Mouse (Mus musculus) C2C12 (cell line): ENCODE results near the gene Tmem107.

Experiments used
- CTCF ChIP-seq: IDR thresholded peaks from one replicate; pipeline ENCODE4 v1.5.1; 2011; ENCODE audit not compliant: control insufficient read depth, insufficient read depth, insufficient read length
- MAX ChIP-seq: IDR thresholded peaks from one replicate; pipeline ENCODE4 v1.6.1; 2011; ENCODE audit warnings: mild to moderate bottlenecking, control low read depth
- MYOG ChIP-seq: IDR thresholded peaks from one replicate; pipeline ENCODE4 v1.6.1; 2011; ENCODE audit not compliant: control insufficient read depth, insufficient read length; ENCODE audit errors: extremely low read depth
- USF1 ChIP-seq: IDR thresholded peaks from one replicate; pipeline ENCODE4 v1.6.1; 2011; ENCODE audit warnings: low read depth, mild to moderate bottlenecking, control low read depth, moderate library complexity

GRCm38 (mm10) chr11:69063413-69064201 is 7.0 kb upstream of the Tmem107 start:
- TF ChIP-seq MAX (no peak), MYOG (no peak), CTCF (no peak), USF1 (no peak)
